Mouse (Mus musculus): ENCODE data around the gene Nrd1.

DNA sequence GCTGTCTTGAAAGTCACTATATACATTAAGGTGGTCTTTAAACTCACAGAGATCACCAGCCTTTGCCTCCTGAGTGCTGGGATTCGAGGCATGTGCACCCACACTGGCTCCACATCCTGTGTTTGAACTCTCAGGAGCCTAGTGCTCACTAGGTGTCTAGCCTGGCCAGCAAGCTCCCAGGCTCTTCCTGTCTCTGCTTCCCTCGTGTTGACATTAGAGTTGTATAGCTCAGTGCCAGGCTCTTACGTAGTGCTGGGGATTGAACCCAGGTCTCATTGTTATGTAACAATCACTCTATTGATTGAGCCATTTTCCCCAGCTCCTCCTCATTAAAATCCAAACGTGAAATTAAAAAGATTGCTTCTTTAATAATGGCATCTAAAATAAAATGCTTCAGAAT is 18.8 kb downstream of the Nrd1 start:
- no peak for TF ChIP-seq GATA1 (IDR thresholded peaks at IDR 0.05; ENCODE audit: borderline replicate concordance, low read length)
- TF ChIP-seq FLI1 (IDR thresholded peaks at IDR 0.05; ENCODE audit: low read length) = no peak

Measured in megakaryocyte, embryonic 14.5 days (primary cell).